Mouse (Mus musculus) heart, postnatal 25 days (tissue): ENCODE measurements around the gene Bola1. TPM values are rescaled to one million over a fixed set of nuclear protein-coding genes. Genes with fewer than 3 reads are reported as not detected.
"Not testable (repeated sequence)": the region's sequence is repeated elsewhere in the genome, so short reads cannot be mapped to it uniquely, and the experiment has no call there.

ENCODE experiments used
- DNase-seq: peaks from one replicate; pipeline ENCODE4 v3.0.0; 2022; ENCODE audit warnings: low spot score
- intact Hi-C: fragments of 180-260 bp; cut with DNase I; formaldehyde crosslinking; loops from one replicate; pipeline ENCODE4 v1.15.1; 2025
- total RNA-seq, 2 experiments: library from RNA; stranded (reverse); gene quantifications; 2 replicates each; pipeline ENCODE4 v1.2.3; 2021

Bola1 gene
- total RNA-seq, 2 experiments from 2014 or later, result 19.3 to 22.2 TPM

DNA sequence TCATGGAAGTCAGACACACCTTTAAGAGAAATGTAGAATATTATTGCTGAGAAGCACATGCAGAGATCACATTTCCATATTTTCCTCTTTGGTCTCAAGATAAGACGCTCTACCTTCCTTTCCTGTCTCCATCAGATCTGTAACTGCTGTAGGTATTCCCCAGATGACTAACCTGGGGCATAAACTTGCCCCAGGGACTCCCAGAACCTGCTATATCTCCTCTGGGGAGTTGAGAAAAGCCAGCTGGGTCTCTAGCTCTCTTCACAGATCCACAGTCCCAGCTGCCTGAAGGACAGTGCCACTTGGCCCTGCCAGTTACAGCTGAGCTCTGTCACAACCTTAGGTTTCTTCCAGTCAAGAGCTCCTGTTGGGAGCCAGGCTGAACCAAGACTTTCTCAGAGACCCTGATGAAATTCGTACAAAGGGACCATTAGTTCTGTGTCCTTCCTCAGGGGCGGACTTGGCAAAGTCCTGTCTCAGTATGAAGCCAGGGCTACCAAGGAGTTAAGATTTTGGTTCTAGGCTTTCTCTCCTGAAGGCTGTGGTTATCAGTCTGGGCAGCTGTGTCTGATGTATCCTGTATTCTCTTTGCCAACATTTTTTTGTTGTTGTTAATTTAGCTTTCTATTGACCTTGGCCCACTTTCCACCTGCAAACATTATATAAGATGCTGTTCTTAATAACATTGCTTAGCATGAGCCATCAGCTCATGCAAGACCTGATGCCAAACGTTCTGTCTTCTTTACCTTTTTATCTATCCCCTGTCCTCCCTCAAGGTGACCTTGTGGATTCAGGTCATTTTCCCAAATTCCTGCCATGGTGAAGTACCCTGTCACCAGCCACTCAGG, 11.6 kb upstream of the Bola1 start:
- DNase-seq, result no peak
- intact Hi-C loops, result no loop called here

DNA sequence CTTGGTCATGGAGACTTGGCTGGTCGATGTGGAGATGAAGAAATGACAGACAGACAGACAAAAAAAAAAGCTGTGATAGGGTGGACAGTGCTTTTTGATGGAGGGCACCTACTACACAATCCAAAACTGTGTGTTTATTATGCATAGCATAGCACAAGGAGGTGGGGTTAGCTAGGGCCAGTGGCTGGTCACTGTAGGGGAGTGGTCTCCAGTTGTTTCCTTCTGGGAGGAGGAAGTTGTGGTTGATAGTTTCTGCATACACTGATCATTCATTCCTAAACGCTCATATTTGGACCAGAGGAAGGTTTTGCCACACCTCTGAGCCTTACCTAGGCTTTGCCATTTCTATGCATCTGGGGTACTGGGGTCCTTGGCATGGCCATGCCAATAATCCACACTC, 10.9 kb upstream of the Bola1 start:
- intact Hi-C loops, result no loop called here

DNA sequence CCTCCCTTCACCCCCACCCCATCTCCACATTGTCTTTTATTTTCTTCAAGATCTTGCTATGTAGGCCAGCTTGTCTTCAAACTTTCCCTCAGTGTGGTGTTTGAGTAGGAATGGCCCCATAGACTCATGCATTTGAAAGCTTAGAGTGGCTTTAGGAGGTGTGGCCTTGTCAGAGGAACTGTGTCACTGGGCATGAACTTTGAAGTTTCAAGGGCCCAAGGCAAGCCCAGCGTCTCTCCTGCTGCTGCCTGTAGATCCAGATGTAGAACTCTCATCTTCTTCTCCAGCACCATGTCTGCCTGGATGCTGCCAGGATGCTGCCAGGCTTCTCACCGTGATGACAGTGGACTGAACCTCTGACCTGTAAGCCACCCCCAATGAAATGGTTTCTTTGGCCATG, 9.3 kb upstream of the Bola1 start:
- no peak for DNase-seq

More for the DNA sequence above, 10.9 kb upstream of the Bola1 start:
- no peak for DNase-seq

DNA sequence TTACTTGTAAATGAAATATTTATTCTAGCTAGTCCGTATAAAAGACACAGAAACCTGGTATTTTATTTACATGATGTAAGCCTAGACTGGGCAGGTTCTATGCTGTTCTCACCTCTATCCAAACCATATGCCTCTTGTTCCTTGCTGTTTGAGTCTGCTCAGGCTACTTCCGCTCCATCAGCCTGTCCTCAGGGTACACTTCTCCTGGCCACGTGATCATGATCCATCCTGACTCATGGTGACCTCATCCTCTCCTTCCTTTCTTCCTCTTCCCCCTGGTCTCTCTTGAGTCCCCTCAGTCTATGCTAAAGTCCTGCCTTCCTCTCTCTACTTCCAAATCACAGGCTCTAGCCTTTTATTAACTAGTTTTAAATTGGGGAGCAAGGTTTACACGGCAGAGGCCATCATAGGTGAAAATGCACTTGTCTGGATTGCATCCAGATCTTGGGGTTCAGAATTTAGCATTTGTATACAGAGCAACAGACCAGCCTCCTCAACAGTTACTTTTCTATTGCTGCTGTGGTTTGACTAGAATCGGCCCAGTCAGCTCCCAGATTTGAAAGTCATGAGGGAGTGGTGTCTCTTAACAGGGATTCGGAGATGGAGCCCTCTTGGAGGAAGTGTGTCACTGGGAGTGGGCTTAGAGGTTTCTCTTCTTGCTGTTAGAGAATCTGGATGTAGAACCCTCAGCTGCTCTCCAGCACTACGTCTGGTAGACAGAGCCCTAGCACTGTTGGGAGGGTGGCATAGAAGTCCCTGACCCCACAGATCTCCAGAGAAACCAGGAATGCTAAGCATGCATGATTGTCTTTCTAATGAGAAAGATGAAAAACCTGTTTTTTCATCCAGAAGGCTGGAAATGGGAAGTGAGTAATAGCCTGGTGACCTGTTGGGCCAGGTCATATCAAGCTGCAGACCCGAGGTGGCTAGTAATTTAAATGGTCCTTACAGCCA, 7.5 kb upstream of the Bola1 start:
- intact Hi-C loops, result no loop called here
- no peak for DNase-seq

More for the DNA sequence above, 9.3 kb upstream of the Bola1 start:
- intact Hi-C loops, result no loop called here

DNA sequence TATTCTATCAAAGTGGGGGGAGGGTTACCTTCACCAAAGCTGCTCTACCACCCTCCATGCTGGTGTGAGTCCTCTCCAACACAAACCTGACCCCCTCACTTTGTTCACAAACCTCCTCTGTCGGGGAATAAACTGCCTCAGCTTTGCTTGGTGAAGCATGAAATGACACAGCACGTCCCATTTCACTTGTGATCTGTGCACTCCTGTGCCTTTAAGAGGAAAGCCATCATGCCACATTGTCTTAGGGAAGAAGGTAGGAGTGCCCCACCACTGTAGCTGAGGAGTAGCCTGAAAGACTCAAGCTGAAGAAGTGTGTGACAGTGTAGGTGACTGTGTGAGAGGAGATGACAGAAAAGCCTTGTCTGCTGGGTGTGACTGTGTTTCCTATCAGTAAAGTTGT, 5.9 kb upstream of the Bola1 start:
- no peak for DNase-seq
- intact Hi-C loops, result no loop called here

DNA sequence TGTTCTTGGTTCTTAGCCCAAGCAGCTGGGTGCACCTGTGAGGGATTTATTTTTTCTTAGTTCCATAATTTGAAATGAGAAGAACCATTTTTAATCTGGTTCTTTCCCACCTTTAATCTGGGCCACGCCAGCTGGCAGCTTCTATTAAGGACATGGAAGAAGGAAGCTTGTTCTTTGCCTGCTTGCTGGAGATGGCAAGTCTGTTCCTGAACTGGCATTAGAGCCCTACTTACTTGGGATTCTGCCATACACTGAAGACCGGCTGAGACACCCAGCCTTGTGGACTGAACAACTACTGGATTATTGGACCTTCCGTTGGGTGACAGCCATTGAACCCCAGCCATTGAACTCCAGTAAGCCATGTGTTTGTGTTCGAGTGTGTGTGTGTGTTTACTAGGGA, 3.3 kb upstream of the Bola1 start:
- DNase-seq, result no peak
- intact Hi-C loops, result no loop called here

DNA sequence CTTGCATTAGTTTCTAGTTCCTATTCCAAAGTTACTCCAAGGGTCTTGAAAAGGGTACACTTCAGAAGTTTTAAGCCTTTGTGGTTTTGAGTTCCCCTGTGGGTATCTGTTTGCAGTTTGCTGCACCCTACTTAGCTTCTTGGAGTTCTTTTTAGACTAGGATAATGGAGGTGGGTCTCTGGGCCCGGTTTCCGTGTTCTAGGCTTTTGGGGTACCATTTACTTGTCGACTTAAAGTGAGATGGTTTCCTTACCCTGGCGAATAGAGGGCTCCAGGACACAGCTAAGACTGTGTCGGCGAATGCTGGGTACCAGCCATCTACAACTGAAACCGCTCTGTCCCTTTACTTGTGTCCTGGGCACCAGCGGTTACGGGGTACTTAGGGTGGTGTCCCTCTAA, 2.1 kb upstream of the Bola1 start:
- intact Hi-C loops, result loop anchor here (2.0 kb wide), 1 partner anchor 47 kb away; the partner anchor contains the start of genes Hist2h2bb and Hist2h3b
- no peak for DNase-seq

DNA sequence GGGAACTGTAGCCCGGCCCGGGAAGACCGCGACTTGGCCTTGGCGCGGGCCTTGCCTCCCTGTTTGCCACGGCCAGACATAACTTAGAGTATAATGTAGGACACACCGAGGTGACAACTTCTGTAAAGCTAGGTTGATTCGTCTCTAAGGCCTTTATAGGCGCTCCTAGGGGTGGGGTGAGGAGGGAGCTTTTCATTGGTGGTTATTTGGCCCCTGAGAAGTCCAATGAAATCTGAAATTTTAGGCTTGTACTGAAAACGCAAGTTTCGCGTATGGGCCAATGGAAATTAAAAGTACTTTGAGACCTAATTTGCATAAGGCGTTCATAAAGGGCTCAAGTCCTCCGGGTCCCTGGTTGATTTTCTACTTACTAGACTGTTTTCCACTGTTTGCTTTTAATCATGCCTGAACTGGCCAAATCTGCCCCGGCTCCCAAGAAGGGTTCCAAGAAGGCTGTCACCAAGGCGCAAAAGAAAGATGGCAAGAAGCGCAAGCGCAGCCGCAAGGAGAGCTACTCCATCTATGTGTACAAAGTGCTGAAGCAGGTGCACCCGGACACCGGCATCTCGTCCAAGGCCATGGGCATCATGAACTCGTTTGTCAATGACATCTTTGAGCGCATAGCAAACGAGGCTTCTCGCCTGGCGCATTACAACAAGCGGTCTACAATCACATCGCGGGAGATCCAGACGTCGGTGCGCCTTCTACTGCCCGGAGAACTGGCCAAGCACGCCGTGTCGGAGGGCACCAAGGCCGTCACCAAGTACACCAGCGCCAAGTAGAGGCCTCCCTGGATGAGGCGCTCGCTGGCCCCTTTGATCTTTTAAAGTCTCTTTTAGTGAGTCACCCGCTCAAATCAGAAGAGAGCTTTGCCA, 1.5 kb upstream of the Bola1 start, which contains the start of the genes Hist2h2ac and Hist2h2be:
Gene Hist2h2ac (minus strand): TSS at position 116 of the 875 bp plus-strand sequence.
Gene Hist2h2be (plus strand): TSS at position 355 of the 875 bp plus-strand sequence.
- DNase-seq, result peak; percentile 83
- intact Hi-C loops, result loop anchor here (2.0 kb wide), 1 partner anchor 48 kb away; the partner anchor contains the start of genes Hist2h2bb and Hist2h3b

DNA sequence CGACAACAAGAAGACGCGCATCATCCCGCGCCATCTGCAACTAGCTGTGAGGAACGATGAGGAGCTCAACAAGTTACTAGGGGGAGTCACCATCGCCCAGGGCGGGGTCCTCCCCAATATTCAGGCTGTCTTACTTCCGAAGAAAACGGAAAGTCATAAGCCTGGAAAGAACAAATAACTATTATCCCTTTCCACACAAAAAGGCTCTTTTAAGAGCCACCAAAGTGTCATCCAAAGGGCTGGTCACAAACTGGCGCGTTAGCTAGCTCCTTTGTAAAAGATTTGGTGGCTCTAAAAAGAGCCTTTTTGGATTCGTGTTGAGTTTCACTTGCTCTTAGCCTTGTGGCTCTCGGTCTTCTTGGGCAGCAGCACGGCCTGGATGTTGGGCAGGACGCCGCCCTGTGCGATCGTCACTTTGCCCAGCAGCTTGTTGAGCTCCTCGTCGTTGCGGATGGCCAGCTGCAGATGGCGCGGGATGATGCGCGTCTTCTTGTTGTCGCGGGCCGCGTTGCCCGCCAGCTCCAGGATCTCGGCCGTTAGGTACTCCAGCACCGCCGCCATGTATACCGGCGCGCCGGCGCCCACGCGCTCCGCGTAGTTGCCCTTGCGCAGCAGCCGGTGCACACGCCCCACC, 739 bp upstream of the Bola1 start:
- intact Hi-C loops, result loop anchor here (2.0 kb wide), 1 partner anchor 49 kb away; the partner anchor contains the start of genes Hist2h2bb and Hist2h3b
- not testable (repeated sequence) for DNase-seq

DNA sequence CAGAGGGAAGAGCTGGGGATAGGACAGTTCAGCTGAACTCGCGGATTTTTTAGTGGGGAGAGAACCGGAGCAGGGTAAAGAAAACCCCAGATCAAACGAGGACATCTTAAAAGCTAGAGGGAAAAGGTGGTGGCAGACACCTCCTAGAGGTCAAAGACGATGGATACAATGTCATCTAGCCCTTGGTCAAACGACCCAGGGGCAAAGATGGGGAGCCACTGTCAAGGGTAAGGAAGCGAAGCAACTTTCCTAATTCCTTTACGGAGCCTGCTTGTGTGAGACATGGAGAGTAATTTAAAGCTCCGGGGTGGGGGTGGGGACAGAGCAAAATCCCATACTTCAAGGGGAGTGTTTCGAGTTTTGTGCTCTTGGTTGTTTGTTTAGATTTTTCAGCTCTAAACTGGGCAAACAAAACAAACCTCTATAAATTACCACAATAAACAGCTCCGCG, 293 bp downstream of the Bola1 start:
- no peak for DNase-seq
- intact Hi-C loops, result loop anchor here (2.0 kb wide), 1 partner anchor 48 kb away; no protein-coding TSS in a partner anchor

DNA sequence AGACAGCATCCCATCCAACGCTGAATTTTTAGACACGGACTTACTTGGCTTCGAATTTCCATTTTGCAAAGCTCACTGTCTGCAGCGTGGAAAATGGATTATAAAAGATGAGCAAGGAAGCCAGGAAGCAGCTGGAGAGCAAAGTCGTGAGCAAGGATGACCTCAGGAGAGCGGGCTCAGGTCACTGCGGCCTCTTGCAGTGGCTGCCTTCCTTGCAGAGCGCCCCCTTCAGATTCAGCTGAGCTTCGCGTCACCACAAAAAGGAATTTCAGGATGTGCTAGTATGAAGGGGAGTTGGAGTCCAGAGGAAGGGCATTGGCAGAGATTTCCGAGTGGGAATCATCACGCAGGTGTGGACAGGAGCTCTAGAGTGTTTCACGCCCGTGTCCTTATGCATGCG, 10.3 kb downstream of the Bola1 start:
- DNase-seq, result no peak
- intact Hi-C loops, result no loop called here

DNA sequence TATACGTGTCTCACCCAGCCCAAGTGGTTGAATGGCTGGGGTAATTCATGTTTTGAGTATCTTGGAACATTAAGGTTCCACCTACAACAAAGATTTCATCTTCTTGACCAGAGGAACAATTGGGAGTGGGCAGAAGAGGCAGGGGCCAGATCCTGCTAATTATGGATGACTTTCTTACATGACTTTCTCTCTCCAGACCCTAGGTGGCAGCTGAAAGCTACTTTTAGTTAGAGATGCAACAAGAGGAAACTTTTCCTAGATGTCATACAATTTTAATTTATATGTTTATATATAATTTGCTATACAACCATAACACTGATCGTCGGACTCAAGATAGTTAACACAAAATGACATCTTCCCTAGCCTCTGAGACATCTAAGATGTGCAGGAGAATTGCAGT, 11.7 kb downstream of the Bola1 start:
- DNase-seq, result no peak
- intact Hi-C loops, result no loop called here

DNA sequence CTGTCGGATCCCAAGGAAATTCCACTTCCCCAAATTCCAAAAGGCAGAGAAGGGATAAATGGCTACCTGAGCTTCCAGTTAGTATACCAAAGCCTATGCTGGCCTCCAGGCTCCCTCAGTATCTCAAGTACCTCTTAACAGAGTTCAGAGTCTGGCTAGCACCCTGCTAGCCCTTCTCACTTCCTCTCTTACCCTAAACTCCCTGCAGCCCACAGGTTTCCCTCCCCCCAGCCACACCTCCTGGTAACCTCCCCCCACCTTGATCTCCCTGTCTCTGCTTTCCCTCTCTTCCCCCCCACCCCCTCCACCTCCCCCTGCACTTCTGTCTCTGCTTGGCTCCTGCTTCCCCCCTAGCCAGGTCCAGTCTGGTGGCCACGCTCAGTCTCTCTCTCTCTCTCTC, 19.8 kb downstream of the Bola1 start:
- no peak for DNase-seq
- intact Hi-C loops, result no loop called here

DNA sequence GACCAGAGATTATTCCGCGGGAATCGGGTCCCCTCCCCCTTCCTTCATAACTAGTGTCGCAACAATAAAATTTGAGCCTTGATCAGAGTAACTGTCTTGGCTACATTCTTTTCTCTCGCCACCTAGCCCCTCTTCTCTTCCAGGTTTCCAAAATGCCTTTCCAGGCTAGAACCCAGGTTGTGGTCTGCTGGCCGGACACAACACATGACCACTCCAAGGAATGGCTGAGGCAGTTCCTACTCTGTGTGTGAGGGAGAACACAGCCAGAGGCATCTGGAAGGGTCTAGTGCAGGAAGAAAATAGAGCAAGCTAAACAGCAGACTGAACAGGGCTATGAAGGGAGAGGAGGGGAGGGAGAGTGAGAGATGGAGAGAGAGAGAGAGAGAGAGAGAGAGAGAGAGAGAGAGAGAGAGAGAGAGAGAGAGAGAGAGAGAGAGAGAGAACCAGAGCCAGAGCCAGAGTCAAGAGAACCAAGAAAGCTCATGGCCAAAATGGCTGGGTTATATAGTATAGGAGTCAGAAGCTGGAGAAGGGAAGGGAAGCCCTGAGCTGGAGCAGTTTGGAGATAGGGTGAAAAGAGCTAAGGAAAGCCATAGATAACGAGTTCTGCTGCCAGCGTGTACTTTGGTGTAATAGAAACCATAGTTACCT, 20.8 kb downstream of the Bola1 start:
- intact Hi-C loops, DNase-seq: not testable (repeated sequence)

DNA sequence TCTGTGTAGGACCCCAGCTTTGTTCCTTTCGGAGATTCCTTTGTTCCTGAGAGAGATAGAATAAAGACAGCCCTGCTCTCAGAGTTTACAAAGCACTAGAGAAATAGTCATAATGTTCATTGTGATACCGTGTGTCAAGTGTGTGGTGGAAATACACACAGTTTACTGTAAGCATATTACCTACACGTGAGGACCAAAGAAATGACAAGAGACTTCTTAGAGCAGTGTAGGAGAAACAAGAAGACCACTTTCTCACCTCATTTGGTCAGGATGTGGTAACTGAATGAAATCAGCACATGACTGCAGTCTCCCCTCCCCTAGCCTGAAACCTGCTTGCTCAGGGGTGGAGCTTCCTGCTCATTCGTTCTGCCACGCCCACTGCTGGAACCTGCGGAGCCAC, 21.3 kb downstream of the Bola1 start:
- DNase-seq, result no peak
- intact Hi-C loops, result no loop called here

DNA sequence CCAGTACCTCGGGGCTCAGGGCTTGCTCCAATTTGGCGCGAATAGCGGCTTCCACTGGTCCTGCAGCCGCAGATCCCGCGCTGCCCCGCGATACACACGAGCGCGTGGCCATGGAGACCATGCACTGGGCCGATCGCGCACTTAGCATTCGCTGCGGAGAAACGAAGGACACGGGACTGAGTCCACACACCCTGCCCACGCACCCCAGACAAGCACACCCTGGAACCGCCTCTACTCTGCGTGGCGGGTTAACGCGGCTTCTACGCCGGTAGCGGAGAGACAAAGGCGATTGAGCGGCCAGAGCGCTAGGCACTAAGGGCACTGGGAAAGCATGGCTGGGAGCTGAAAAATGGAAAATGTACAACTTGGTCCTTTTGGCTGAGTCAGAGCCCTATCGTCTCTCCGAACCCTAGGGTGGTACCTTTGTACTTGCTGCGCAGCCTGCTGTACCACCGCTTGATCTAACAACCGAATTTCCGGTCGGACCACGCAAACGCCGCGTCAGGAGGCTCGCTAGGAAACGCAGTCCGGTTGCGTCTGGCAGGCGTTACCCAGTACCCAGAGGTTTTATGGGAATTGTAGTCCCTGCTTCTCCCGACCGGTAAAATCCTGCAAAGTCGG, 22.3 kb downstream of the Bola1 start:
- intact Hi-C loops, result no loop called here
- peak; percentile 81 for DNase-seq

DNA sequence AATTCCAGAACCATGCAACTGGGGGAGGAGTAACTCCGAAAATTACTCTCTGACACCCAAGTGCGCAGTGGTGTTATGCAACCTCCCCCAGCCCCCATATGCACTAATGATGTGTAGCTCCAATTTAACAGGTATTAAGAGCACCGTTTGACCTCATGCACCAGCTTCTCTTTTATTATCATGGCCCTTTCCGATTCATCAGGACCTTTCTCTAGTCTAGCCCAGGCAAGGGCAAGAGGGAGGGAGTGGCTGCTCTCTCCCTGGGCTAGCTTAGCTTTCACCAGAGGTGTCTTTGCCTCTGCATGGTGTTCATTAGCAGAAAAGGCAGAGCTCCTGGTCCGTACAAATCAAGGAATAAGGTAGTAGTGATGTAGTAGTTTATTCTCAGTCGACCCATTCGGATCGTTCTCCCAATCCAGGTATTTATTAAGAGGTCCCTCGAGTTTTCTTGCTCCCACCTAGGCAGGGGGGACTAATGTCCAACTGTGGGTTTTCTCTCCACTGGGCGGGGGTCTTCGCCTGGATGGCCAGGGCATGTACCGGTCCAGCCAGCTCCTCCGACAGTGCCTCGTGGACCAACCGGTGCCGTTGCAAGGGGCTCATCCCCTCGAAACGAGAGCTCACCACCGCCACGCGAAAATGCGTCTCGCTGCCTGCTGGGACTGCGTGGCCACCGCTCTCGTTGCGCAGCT, 22.9 kb downstream of the Bola1 start:
- no peak for DNase-seq
- intact Hi-C loops, result no loop called here
